Mouse (Mus musculus): ENCODE measurements at regions not wholly inside any gene's neighbourhood (a gene's known extent, or its start where the extent isn't known, plus 50 kb on each side); places are given as distances from the start of the nearest gene placed in this dataset.
"Not testable (repeated sequence)": the region's sequence is repeated elsewhere in the genome, so short reads cannot be mapped to it uniquely, and the experiment has no call there.

DNA sequence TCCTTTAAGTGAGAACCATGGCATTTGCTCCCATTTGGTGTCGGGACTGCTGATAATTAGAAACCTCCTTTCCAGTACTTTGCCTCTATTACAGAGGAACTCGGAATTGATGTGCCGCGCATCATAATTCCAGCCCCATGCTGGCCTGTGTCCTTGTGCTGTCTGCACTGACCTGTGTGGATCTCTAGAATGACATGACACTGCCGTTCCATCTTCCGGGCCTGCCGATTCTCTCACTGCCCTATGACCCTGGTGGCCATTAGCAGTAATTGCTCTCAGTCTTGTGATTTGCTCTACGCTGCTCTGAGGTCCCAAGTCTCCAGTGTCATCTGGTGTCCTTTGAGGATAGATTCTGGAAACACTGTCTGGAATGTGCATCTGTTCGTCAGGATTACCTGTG is 295.7 kb upstream of the Arglu1 start:
- intact Hi-C loops (cut with DNase I): no loop called here
- DNase-seq (ENCODE audit: extremely low spot score in 1 of 2, low spot score in 2 of 2): no peak

- DNase-seq (ENCODE audit: extremely low spot score in 1 of 2, low spot score in 2 of 2): no peak
- intact Hi-C loops (cut with DNase I): no loop called here
Measured at GRCm38 (mm10) chr8:8985395-8985794, 295.1 kb upstream of the Arglu1 start.

GRCm38 (mm10) chr8:8984829-8985251 is 294.5 kb upstream of the Arglu1 start:
- intact Hi-C loops (cut with DNase I): no loop called here
- no peak for DNase-seq (ENCODE audit: extremely low spot score in 1 of 2, low spot score in 2 of 2)

- intact Hi-C loops (cut with DNase I): no loop called here
- no peak for DNase-seq (ENCODE audit: extremely low spot score in 1 of 2, low spot score in 2 of 2)
Measured at GRCm38 (mm10) chr8:8984159-8984828, 294.0 kb upstream of the Arglu1 start.

DNA sequence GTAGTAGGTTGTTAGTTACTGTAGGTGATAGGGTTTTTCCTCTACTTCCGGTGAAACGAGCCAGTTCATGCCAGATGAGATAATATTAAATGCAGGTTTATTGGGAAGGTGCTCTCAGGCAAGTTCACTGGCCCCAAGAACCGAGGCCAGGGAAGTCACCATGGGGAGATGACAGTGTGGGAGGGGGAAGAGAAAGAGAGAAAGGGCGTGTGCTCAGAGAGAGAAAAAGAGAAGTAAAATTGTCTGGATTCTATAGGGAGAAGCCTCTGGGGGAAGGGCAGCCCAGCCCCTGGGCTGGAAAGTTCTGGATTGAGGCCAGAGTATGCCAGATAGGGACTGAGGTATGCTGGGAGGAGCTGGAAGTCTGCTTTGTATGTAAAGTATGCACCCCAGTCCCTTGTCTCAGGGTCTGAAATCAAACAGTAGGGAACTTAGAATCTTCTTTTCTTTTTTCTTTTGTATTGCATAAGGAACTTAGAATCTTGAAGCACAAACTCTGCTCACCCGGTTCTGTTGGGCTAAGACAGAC is 292.9 kb upstream of the Arglu1 start:
- DNase-seq (ENCODE audit: extremely low spot score in 1 of 2, low spot score in 2 of 2): no peak
- intact Hi-C loops (cut with DNase I): no loop called here

DNA sequence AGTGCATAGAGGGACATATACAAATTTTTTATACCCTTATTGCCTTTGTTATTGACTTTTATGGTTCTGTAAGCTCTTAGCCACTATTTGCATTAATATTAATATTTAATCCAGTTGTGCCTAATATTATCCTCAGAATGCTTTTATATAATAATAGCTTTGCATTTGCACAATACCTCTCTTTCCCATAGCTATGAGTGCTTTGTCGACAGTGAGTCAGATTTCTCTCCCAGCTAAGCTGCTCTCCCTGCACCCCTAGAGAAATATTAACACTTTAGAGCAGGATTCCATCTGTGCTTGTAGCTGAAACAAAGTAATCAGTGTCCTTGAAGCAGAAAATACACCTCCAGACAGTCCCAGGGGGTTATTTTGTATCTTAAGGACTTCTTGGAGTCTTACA is 288.6 kb upstream of the Arglu1 start:
- intact Hi-C loops (cut with DNase I): no loop called here
- no peak for DNase-seq (ENCODE audit: extremely low spot score in 1 of 2, low spot score in 2 of 2)

DNA sequence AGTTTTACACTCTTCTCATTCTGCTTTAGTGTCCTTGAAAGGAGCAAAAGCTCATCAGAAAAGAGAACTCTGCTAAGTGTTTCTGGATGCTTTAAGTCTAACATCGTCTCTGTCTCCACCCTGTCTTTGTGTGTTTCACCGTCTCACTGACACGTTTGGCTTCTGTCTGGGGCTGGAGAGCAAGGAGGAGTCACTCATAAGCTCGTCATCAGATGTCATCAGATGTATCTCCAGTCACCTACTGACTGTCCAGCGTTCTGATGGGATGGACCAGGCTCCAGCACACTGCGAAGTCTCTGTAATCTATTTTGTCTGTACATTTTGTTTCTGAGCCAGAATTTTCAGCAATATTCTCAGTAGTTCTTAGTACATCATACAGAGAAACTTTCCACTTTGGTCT is 283.4 kb upstream of the Arglu1 start:
- intact Hi-C loops (cut with DNase I): no loop called here
- no peak for DNase-seq (ENCODE audit: extremely low spot score in 1 of 2, low spot score in 2 of 2)

DNA sequence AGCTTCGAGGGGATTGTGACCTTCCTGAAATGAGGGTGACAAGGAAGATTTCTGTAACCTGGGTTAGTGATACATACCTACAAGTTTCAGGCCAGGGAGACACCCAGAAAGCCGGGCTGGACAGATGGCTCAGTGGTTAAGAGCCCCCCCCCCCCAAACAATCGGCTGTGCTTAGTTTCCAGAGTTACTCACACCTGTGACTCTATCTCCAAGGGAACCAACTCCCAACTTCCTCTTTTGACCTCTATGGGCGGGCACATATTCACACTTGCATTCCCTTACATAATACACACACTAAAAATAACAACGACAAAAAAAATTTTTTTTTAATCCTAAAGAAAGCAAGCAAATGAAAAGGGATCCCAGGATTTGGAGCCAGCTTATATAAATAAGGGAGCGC is 283.0 kb upstream of the Arglu1 start:
- intact Hi-C loops (cut with DNase I): no loop called here
- no peak for DNase-seq (ENCODE audit: extremely low spot score in 1 of 2, low spot score in 2 of 2)

GRCm38 (mm10) chr8:8970776-8971175 is 280.5 kb upstream of the Arglu1 start:
- no peak for DNase-seq (ENCODE audit: extremely low spot score in 1 of 2, low spot score in 2 of 2)
- intact Hi-C loops (cut with DNase I): no loop called here

GRCm38 (mm10) chr8:8970346-8970745 is 280.0 kb upstream of the Arglu1 start:
- intact Hi-C loops (cut with DNase I): no loop called here
- DNase-seq (ENCODE audit: extremely low spot score in 1 of 2, low spot score in 2 of 2): no peak

DNA sequence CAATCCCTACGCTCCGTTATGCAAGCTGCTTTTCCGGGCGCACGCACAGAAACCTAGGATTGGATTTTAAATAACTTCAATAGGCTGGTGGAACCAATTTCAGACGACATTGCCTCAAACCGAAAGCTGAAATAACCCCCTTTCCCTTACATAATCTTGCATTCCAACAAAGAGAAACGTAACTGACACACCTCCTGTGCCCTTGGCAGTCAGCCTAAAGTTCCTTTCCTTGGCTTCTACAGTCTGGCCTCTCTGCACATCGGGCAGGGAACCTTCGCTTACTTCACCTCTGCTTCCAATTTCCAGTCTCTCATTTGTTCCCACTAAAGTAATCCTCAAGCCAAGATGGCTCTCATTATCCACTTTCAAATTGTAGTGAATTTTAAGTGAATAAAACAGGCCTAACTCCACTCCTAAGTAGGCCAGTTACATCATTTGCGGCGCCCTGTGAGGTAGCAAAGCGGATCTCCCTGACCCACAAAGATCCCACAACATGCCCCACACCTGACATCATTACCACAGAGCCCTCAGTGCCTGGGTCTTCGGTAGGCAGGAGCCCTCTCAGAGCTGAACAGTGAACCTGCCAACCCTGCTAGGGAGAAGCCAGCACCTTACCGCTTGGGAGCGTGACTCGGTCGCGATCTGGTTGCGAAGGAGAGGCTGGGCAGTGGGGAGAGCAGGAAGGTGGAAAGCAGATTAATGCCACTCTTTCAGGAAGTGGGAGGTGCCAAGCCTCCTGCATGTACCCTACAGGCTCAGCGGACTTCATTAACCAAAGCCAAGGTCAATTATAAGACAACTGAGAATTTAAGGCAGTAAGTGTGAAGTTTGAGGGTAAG is 279.0 kb upstream of the Arglu1 start:
- intact Hi-C loops (cut with DNase I): no loop called here
- DNase-seq (ENCODE audit: extremely low spot score in 1 of 2, low spot score in 2 of 2): no peak

DNA sequence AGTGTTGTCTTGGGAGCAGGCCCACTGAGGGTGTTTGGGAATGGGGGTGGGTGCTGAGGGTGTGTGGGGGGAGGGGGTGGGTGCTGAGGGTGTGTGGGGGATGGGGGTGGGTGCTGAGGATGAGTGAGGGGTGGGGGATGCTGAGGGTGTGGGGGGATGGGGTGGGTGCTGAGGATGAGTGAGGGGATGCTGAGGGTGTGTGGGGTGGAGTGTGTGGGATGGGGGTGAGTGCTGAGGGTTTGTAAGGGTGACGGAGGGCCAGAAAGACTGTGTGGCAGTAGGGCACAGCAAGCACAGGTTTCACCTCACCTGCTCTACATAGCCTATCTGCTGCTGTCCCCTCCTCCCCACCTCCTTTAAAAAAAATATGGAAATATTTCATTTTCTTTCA is 276.3 kb upstream of the Arglu1 start:
- intact Hi-C loops (cut with DNase I): no loop called here
- DNase-seq (ENCODE audit: extremely low spot score in 1 of 2, low spot score in 2 of 2): no peak

- no peak for DNase-seq (ENCODE audit: extremely low spot score in 1 of 2, low spot score in 2 of 2)
- intact Hi-C loops (cut with DNase I): no loop called here
Measured at GRCm38 (mm10) chr8:8965983-8966657, 275.8 kb upstream of the Arglu1 start.

- no peak for DNase-seq (ENCODE audit: extremely low spot score in 1 of 2, low spot score in 2 of 2)
- intact Hi-C loops (cut with DNase I): no loop called here
Measured at GRCm38 (mm10) chr8:8960221-8960620, 269.9 kb upstream of the Arglu1 start.

DNA sequence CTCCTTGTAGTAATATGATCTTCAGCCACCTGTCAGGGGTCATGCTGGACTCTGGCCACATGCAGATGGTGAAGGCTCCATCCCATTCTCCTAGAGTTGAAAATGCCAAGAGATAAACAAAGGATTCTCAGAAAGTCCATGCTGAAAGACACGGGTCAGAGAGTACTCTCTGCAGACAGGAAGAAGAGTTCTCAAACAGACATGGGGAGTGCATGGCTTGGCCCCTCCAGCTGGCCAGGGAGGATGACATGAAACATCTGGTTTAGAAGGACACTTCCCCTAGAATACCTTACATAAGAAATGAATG is 269.4 kb upstream of the Arglu1 start:
- intact Hi-C loops (cut with DNase I): no loop called here
- DNase-seq (ENCODE audit: extremely low spot score in 1 of 2, low spot score in 2 of 2): no peak

DNA sequence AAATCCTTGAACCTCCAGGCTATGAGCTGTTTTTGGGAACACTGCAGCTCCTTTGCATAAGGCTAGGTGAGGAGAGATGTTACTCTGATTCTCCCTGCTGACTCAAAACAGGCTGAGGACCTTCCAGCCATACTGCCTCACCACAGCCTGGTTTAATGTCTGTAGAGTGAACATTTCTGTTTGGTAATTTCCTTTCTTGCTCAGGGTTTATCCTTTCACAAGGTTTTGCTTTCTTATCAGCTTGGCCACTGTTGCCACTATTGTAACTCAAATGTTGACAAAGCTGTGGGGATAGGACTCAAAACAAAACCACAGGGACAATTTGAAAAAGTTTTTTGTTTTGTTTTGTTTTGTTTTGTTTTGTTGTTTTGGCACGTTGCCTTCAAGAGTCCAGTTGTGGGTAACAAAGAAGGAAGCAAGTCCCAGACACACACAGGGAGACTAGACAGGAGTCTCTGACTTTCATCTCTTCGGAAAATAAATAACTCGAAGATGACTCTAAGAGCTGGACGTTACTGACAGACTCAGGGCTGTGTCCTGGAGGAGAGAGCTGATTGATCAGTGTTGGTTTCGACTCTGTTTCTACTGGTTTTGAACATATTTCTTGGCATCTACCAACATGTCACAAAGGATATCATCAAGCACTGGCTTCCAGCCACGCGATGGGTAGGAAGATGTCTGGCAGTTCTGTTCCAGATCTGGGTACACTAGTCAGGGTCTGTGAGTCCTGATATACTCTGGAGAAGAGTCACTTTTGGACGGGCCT is 268.9 kb upstream of the Arglu1 start:
- DNase-seq (ENCODE audit: extremely low spot score in 1 of 2, low spot score in 2 of 2): no peak
- intact Hi-C loops (cut with DNase I): no loop called here

DNA sequence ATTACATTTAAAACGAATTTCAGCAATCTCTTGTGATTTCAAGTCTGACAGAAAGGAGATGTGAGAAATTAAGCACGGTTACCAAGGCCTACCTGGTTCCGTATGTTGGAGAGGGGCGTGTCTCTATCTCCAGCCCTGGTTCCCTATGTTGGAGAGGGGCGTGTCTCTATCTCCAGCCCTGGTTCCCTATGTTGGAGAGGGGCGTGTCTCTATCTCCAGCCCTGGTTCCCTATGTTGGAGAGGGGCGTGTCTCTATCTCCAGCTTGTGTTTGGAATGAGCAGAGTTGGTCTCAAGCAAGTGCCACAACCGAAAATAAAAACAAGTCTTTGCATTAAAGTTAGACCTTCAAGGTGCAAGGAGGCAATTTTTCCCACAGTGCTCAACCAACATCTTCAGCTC is 267.8 kb upstream of the Arglu1 start:
- intact Hi-C loops (cut with DNase I); DNase-seq (ENCODE audit: extremely low spot score in 1 of 2, low spot score in 2 of 2): not testable (repeated sequence)

DNA sequence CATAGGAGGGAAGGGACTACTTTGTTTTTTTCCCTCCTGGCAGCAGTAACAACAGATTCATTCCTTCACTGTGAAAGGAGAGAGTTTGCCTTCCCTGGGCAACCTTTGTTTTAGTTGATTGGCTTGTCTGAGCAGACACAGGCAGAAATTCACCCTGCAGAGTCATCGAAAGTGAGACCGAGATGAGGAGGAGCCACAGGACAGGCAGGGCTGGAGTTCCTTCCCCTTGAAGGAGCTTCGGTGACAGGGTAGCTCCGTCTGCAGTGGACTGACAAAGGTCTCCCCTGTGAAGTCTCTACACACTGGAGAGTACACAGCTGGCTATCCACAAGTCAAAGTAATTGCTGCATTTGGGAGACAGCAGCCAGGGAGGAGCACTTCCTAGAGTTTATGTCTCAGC is 261.9 kb upstream of the Arglu1 start:
- intact Hi-C loops (cut with DNase I): no loop called here
- DNase-seq (ENCODE audit: extremely low spot score in 1 of 2, low spot score in 2 of 2): no peak

DNA sequence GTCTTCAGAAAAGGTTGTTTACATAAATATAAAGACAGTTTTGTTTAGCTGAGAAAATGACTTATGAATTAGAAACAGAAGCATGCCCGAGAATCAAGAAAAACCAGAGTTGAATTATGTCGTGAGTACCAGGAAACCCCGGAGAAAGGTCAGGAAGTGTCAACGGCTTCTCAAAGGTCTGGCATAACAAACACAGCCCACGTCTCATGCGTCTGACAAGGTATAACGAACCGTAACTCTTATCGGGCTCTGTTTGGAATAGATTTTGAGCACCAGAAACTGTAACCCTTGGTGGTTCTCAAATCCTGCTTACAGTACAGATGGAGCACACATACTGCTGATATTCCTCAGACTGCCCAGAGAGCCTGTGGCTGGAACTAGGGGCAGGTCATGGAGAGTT is 260.9 kb upstream of the Arglu1 start:
- DNase-seq (ENCODE audit: extremely low spot score in 1 of 2, low spot score in 2 of 2): no peak
- intact Hi-C loops (cut with DNase I): no loop called here

Measured in left cerebral cortex, postnatal 10 days (tissue).